Mouse (Mus musculus): Measurements from ENCODE around the gene Lrrfip1.

Gene Lrrfip1

DNA sequence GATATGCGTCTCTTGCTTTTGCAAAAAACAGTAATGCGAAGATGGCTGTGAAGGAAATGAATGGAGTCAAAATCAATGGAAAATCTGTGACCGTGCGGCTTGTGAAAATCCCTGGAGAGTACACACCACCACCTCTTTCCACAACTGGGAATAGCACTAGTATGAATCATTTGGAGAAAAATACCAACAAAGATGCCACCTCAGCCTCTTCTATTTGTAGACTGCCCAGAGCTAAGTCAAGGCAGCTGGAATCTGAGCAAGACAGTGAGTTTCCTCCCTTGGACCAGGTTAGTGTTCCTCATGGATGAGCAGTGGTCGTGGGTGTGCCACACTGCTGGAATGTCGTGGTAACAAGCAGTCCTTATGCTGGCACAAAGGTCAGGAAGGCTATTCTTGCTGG, 168.3 kb downstream of the Lrrfip1 start:
- DNase-seq: no peak

DNA sequence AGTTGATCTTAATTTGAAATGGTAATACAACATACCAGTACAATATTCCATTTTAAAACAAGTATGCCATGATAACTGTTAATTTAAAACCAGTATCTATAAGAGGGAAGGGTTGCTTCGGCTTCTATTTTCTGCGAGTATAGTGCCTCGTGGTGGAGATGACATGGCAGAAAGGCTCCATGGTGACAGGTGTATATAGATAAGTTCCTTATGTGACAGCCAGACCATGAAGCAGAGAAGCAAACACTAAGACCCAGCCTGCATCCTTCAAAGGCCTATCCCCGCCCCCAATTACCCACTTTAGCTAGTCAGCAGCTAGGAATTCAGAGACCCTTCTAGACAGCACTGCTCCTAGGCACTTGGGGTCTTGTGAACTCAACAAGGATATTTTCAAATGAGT, 170.6 kb downstream of the Lrrfip1 start:
- no peak for DNase-seq

DNA sequence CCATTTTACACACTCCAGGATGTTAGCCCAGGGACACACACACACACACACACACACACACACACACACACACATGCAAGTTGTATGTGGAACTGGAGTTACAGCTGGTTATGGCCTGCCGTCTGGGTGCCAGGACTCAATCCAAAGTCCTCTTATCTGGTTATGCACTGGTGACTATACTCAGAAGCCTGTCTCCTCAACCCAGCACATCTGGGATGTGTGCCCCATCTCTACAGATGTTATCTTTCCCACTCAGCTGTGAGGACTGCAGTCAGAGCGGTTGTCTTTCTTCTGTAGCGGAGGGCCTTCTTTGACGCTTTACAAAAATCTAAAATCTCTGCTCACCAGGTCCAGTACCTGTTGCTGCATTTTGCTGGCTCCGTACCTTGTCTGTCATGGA, 176.3 kb downstream of the Lrrfip1 start:
- DNase-seq: no peak

DNA sequence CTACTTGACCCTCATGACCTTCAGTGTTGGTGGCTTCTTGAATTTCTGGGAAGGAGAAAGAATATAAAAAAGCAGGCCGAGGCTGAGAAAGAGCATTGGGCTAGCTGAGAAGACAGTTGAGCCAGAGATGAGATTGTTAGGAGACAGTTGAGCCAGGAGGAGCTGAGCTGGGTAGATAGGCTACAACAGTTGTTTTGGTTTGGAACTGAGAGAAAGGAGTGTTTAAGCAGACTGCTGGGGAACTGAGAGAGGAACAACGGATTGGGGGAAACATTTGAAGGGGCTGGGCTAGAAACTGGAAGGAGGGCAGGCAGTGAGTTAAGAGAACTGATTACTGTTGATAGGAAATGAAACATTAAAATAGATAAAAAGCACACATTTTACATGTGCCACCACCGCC, 177.5 kb downstream of the Lrrfip1 start:
- DNase-seq: no peak

DNA sequence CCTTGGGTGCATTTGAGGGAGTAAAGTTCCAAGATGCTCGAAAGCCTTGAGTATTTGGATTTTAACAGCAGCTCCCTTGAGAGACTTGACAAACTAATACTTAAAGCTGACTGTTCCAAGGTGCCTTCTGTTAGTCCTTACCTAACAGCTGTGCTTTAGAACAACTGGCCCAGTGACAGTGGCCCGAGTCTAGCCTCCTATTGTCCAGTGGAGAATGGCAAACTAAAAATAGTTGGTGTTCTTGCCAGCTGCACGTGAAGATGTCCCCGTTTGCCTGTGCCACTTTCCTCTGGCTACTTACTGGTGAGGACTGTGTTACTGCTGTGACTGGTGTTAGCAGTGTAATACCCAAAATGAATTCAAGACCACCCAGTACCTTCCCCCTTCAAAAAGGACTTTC, 178.3 kb downstream of the Lrrfip1 start:
- DNase-seq: no peak

Measured in kidney, postnatal 36 days (tissue).